Mouse (Mus musculus) adrenal gland (tissue): ENCODE data around the gene Ndufa9.

Source experiments
- intact Hi-C: fragments of 180-260 bp; cut with DNase I; formaldehyde crosslinking; loops from one replicate; pipeline ENCODE4 v1.15.1; 2025

Gene Ndufa9

DNA sequence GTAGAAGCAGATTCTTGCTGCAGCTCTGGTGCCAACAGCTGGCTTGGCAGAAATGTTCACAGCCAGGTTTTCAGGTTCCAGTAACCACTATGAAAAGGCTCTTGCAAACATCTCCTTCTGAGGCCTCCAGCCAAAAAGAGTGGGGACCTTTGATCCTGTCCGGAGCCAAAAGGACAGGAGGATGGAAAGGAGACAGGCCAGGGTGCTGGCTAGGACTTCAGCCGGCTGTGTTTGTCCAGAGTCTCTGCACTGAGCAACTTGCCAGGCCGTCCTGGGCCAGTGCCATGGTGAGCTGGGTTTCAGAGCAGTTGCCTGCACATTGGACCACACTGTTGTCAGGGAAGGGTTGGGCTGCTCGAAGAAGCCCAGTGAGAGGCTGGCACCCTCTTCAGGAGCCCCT is 76.6 kb downstream of the Ndufa9 start:
- intact Hi-C loops, result no loop called here
